Mouse (Mus musculus) CD4-positive, CD25-positive, alpha-beta regulatory T cell, adult 2 months (primary cell): Measurements from ENCODE around the gene Il21r.

Experiments
- DNase-seq: peaks from one replicate; pipeline ENCODE4 v3.0.0-alpha.2; 2012; ENCODE audit warnings: low read depth, low spot score

Gene Il21r

DNA sequence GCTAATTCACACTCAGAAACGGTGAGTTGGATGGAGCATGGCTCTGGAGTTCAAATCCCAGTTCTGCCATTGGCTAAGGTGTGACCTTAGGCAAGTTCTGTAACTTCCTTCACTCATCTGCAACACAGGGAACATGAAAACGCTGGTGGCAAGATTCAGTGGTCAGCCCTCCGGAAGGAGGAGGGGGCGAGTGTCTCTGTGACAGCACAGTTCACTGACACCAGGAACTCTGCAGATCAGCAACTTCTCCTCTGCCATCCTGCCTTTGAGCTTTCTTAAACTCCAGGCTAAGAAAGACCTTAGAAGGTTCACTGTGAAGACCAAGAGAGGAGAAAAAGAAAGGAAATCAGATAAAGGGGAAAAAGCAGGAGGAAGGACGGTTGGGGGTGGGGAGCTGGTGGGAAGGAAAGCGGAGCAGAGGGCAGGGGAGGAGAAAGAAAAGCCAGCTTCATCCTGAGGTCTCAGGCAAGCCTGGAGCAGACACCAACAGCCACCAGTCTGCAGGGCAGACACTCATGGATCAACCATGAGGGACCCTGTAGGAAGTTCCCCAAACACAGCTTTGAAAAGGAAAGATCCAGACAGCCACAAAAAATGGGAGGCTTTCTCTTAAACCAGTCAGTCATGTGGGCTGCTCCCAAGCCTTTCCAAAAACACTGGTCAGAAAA lies 2.5 kb upstream of the Il21r start:
- no peak for DNase-seq

DNA sequence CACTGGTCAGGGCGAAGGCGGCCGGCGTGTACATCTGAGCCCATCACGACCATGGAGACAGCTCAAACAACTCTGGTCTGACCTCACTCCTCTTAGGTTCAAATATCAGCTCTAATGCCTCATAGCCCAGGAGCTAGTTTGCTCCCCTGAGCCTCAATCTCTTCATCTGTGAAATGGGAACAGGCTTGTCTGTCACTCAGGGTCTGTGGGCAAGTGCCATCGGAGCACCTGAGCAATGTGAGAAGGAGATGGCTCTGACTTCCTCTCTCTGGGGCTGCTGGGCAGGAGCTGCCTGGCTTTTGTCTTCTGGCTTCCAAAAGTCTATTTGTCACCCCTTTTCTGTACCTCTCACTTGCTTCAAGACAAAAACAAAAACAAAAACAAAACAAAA lies 2.0 kb upstream of the Il21r start:
- DNase-seq, result no peak

DNA sequence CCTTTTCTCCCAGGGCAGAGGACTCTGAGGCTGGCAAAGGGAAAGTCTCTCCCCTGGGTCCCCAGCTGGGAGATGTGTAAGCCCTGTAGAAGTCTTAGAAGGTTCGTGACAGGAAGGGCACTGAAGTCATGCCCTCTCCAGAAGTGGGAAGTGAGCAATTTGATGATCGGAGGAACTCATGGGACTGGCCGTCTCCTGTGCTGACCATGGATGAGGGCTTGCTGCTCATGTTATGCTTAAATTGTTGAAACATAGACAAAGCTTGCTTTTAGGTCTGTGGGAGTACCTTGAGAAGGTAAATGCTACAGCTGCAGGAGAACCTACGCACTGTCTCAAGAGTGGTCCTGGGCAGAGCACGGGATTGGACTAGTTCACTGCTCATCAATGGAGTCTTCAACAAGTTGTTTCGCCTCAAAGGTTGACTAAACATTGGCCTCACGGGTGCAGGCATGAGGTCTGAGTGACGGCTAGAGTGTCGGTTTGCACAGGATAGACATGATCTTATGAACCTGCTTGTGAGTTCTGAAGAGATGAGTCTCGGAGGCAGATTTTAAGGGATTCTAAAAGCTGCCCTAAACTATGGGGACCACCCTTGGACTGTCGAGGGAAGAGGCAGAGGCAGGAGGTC lies 1.3 kb upstream of the Il21r start:
- no peak for DNase-seq

- DNase-seq, result no peak
Measured at GRCm38 (mm10) chr7:125604362-125605319, 1.4 kb downstream of the Il21r start.

DNA sequence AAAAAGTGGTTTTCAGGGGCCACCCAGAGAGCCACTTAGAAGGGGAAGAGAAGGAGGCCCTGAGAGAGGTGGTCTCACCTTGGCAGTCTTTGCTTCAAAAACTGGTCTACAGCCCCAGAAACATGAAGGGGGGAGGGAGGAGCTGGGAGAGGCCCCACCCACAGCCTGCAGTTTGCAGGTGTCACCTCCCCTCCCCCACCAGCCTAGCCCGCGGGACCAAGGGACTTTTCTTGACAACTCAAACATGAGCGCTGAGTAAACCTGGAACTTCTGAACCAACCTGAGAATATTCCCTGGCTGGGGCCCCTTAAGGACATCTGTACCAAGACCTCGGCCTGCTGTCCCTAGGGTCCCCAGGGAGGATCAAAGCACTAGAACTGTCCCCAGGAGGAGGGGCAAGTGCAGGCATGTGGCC lies 2.5 kb downstream of the Il21r start:
- peak; percentile 87 for DNase-seq

GRCm38 (mm10) chr7:125606265-125607164 lies 3.3 kb downstream of the Il21r start:
- no peak for DNase-seq

- peak; percentile 78 for DNase-seq
Measured at GRCm38 (mm10) chr7:125607384-125608182, 4.4 kb downstream of the Il21r start.

DNA sequence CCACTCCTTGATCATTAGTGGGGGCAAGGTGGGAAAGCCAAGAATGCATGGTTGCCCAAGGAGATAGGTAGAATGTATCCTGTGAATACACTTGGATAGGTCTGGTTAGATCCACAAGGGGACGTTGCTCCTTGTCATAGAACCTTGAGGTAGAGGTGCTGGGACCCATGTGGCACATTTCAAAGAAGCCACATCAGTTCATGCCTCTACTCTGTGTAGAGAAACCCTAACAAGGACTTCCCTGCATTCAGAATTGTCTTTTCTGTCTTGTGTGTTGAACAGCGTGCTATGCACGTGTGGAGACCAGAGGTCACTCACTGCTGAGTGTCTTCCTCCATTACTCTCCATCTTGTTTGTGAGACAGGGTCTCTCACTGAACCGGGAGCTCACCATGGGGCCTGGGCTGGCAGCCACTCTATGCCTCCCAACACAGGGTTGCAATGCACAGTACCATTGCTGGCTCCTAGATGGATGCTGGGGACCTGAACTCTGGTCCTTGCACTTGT lies 5.0 kb downstream of the Il21r start:
- no peak for DNase-seq

- no peak for DNase-seq
Measured at GRCm38 (mm10) chr7:125613579-125613978, 10.3 kb downstream of the Il21r start.

GRCm38 (mm10) chr7:125615453-125615852 lies 12.2 kb downstream of the Il21r start:
- DNase-seq, result no peak

DNA sequence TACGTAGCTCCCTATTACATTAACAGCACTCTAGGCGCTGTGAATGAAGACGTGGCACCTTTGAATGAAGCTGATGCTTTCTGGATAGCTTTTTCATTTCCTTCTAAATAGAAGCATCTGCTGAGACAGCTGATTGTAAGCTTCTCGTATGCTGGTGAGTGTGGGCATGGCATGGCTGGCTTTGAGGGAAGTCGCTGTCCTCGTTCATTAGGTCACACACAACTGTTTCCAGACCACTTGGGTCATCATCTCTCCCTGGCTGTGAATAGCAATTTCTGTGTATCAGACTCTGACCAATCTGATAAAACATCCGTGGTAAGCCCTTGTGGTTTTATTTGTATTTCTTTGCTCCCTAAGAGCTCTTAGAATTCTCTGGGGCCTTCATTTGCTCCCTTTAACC lies 14.8 kb downstream of the Il21r start:
- DNase-seq, result no peak

- DNase-seq, result peak; percentile 45
Measured at GRCm38 (mm10) chr7:125620077-125620476, 16.8 kb downstream of the Il21r start.

DNA sequence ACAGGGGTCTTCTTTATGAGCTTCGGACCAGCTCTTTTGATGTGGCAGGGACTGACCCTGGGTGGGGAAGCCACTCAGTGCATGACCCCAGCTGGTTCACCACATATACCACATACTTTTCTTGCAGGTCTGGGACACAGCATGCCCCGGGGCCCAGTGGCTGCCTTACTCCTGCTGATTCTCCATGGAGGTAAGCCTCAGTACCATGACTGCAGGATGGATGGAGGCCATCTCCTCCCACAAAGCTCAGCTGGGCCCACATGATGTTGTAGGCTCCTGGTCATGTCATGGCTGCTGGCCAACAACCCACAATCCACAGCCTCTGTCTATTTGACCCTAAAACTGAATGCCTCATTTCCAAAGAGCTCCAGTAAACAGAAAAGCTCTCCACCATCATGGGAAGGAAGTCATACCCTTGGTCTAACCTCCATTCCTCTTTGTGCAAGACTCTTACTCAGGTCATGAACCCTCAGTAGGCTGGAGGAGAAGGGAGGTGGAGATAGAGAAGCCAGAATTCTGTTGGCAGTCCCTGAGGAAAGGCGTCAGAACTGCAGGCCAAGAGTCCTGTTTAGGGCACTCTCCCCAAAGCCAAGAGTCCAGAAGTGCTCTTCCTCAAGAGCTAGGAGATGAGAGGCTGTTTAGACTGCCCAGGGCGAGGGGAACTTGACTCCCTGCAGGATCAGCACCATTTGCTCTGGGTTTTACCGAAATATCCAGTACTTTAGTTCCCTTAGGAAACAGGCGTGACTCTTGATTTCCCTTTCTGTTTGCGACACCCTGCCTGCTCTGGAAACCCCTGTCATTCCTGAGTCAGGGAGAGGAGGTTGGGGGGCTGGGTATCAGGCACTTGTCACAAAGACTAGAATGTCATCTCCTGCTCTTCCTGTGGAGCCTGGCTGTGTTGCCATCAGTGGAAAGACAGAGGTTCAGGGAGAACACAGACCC lies 19.8 kb downstream of the Il21r start:
- DNase-seq, result no peak

DNA sequence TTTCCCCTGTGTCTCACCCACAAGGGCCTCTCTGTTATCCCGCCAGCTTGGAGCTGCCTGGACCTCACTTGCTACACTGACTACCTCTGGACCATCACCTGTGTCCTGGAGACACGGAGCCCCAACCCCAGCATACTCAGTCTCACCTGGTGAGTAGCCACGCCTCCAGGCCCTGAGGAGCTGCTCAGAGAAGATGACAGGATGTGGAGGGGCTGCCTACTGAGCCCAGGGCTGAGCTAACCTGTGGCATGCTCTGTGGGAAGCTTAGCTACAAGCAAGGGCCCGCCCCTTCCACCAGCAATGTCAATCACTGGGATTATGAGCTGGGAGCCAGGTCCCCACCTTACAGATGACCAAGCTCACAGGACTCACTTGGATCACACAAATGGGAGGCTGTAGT lies 22.0 kb downstream of the Il21r start:
- DNase-seq, result peak; percentile 63

- DNase-seq, result no peak
Measured at GRCm38 (mm10) chr7:125625829-125626228, 22.6 kb downstream of the Il21r start.

DNA sequence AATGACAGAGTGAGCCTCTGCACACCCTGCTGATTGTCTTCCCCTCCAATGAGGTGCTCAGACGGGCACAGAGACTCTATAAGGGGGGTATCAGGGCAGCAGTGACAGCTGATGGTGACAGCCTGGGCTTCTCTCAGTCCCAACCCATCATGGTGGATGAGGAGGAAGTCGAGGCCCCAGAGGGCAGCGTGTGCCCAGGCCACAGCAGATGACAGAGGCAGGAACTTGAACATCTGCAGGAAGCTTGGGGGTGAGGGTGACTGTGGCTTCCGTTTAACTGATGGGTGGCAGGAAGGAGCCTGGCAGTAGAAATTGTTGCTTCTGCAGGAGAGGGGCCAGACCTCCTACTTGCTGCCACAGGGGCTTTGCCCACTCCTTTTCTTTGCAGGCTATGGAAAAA lies 27.1 kb downstream of the Il21r start:
- peak; percentile 85 for DNase-seq

DNA sequence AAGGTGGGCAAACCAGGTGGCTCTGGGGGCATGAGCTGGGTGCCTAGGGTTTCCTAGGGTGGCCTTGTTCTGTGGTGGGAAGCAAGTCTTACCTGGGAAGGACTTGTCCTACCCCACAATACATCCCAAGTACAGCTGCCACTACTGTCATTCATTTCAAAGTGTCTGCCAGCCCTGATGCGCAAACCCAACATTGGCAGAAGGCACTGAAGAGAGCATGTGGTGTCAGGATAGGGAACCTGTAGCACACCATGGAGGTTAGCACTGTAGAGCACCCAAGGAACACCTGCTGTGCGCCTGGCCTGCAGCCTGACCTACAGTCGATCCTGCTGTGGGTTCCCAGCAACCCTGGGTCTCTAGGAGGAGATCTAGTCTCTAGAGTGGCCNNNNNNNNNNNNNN lies 27.8 kb downstream of the Il21r start:
- DNase-seq, result no peak

DNA sequence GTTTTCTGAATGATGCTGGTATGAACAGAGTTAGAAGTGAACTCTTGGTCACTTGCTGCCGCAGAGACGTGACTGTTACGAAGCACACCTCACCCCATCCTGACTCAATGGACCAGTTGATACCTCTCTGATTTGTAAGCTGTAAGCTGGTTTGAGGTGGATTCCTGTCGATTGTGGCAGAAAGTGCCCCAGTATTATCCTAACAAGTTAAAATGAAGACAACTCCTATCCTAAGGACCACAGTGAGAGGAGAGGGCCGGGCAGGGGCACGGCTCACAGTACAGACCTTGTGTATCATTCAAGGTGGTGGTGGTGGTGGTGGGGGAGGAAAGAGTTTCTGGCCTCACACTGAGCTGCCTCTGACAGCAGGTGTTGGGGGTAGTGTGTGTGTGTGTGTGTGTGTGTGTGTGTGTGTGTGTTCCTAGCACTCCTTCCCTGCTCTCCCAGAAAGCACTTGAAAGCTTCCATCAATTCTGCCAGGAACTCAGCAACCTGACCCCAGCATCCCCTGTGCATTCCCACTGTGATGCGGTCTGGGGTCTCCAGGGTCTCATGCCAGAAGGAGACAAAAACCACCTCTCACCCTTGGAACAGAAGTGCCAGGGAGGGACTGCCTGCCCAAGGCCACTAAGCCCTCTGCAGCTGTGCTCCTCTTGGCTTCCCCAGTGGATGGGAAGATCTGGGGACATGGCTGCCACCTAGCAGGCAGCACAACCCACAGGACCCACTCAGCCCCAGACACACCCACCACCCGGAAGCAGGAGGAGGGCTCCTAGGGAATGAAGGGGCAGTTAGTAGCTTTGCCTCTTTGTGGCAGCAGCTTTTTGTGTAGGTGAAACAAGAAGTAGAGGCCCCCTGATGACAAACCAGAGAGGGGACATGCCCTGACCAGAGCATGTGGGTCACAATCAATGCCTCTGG lies 34.3 kb downstream of the Il21r start:
- DNase-seq, result peak; percentile 46
